Mouse (Mus musculus): ENCODE data around the gene Hcn3. TPM values are rescaled to one million over a fixed set of nuclear protein-coding genes. Genes with fewer than 3 reads are reported as not detected.

The Hcn3 gene
- total RNA-seq, 1 experiment from 2014 or later, result 3.3 TPM

- DNase-seq, result no peak
Measured at GRCm38 (mm10) chr3:89100811-89101210, 59.2 kb downstream of the Hcn3 start, which contains the start of gene Gm43738. Gene Gm43738, minus strand, starts transcription at chr3:89101099.

Other genes starting within 250 kb of the Hcn3 start
- 23.6 and 25.6 TPM in 2 replicates for gene Msto1, start 246.2 kb downstream of the Hcn3 start, total RNA-seq (2021)
- 47.5 and 47.6 TPM in 2 replicates for gene Ash1l, start 209.6 kb downstream of the Hcn3 start, total RNA-seq (2021)
- gene Dap3, start 209.0 kb downstream of the Hcn3 start, total RNA-seq (2021), result 116 TPM in 2 replicates
- 19.8 and 21.5 TPM in 2 replicates for gene Rusc1, start 66.9 kb downstream of the Hcn3 start, total RNA-seq (2021)
- not detected in 2 replicates for gene Gm43738, start 59.1 kb downstream of the Hcn3 start, total RNA-seq (2021)
- 99.6 and 157 TPM in 2 replicates for gene Fdps, start 58.2 kb downstream of the Hcn3 start, total RNA-seq (2021)
- 1.6 and 15.1 TPM in 2 replicates for gene Pklr, start 24.1 kb downstream of the Hcn3 start, total RNA-seq (2021)
- gene Clk2, start 4.6 kb upstream of the Hcn3 start, total RNA-seq (2021), result 50.3 and 69.1 TPM in 2 replicates
- 75.4 and 76.9 TPM in 2 replicates for gene Scamp3, start 17.3 kb upstream of the Hcn3 start, total RNA-seq (2021)
- 15.0 and 21.1 TPM in 2 replicates for gene Fam189b, start 22.9 kb upstream of the Hcn3 start, total RNA-seq (2021)
- gene Gba, start 42.7 kb upstream of the Hcn3 start, total RNA-seq (2021), result 52.4 and 57.5 TPM in 2 replicates
- gene Thbs3, start 55.0 kb upstream of the Hcn3 start, total RNA-seq (2021), result 9.0 and 12.7 TPM in 2 replicates
- 152 and 162 TPM in 2 replicates for gene Mtx1, start 66.9 kb upstream of the Hcn3 start, total RNA-seq (2021)
- gene Muc1, start 68.9 kb upstream of the Hcn3 start, total RNA-seq (2021), result 0.64 and 1.3 TPM in 2 replicates
- 95.0 and 110 TPM in 2 replicates for gene Krtcap2, start 85.8 kb upstream of the Hcn3 start, total RNA-seq (2021)
- gene Trim46, start 86.1 kb upstream of the Hcn3 start, total RNA-seq (2021), result 1.4 and 3.2 TPM in 2 replicates
- 107 and 116 TPM in 2 replicates for gene Dpm3, start 99.2 kb upstream of the Hcn3 start, total RNA-seq (2021)
- 40.4 and 54.7 TPM in 2 replicates for gene Slc50a1, start 110.4 kb upstream of the Hcn3 start, total RNA-seq (2021)
- gene Efna1, start 120.9 kb upstream of the Hcn3 start, total RNA-seq (2021), result 19.1 and 21.9 TPM in 2 replicates
- 0.38 and 0.59 TPM in 2 replicates for gene Efna3, start 162.8 kb upstream of the Hcn3 start, total RNA-seq (2021)
- 0.26 and 0.68 TPM in 2 replicates for gene Efna4, start 177.8 kb upstream of the Hcn3 start, total RNA-seq (2021)
- gene Adam15, start 189.8 kb upstream of the Hcn3 start, total RNA-seq (2021), result 66.0 and 79.5 TPM in 2 replicates
- 0.68 and 0.70 TPM in 2 replicates for gene Dcst2, start 201.8 kb upstream of the Hcn3 start, total RNA-seq (2021)
- 0.30 and 0.71 TPM in 2 replicates for gene Dcst1, start 205.1 kb upstream of the Hcn3 start, total RNA-seq (2021)
- gene Zbtb7b, start 234.6 kb upstream of the Hcn3 start, total RNA-seq (2021), result 67.1 and 72.7 TPM in 2 replicates
- 0.26 TPM in 1 of 2 replicates, not detected in the other for gene Lenep, start 242.6 kb upstream of the Hcn3 start, total RNA-seq (2021)